Mouse (Mus musculus): ENCODE data around the gene Slc15a5. TPM values are rescaled to one million over a fixed set of nuclear protein-coding genes. Genes with fewer than 3 reads are reported as not detected.

Slc15a5 gene
- polyA plus RNA-seq, 1 experiment = not detected

GRCm38 (mm10) chr6:138080778-138081549, 1.2 kb upstream of the Slc15a5 start:
- Histone ChIP-seq H3K4me1 (ENCODE audit: control insufficient read depth, insufficient read depth, low read length) (no peaks in the 10 kb centered on the region), H3K4me3 (ENCODE audit: insufficient read depth, low read length) (no peak overlapping the region), H3K27ac (ENCODE audit: insufficient read depth, low read length) (no peak overlapping the region)
- TF ChIP-seq POLR2A (IDR thresholded peaks at IDR 0.05; ENCODE audit: low read depth, low read length) (no peak), CTCF (IDR thresholded peaks at IDR 0.05; ENCODE audit: borderline replicate concordance, insufficient read depth, low read length) (no peak)

- H3K4me1 ChIP-seq (ENCODE audit: control insufficient read depth, insufficient read depth, low read length) = no peaks in the 10 kb centered on the region
- no peak for TF ChIP-seq POLR2A (IDR thresholded peaks at IDR 0.05; ENCODE audit: low read depth, low read length)
- no peak for TF ChIP-seq CTCF (IDR thresholded peaks at IDR 0.05; ENCODE audit: borderline replicate concordance, insufficient read depth, low read length)
Observed at GRCm38 (mm10) chr6:138077681-138078439, 1.9 kb downstream of the Slc15a5 start.

GRCm38 (mm10) chr6:138075723-138076122, 4.0 kb downstream of the Slc15a5 start:
- no peak for TF ChIP-seq CTCF (IDR thresholded peaks at IDR 0.05; ENCODE audit: borderline replicate concordance, insufficient read depth, low read length)
- TF ChIP-seq POLR2A (IDR thresholded peaks at IDR 0.05; ENCODE audit: low read depth, low read length) = no peak
- Histone ChIP-seq H3K4me1 (ENCODE audit: control insufficient read depth, insufficient read depth, low read length) (no peaks in the 10 kb centered on the region), H3K4me3 (ENCODE audit: insufficient read depth, low read length) (no peak overlapping the region), H3K27ac (ENCODE audit: insufficient read depth, low read length) (no peak overlapping the region)

More at GRCm38 (mm10) chr6:138077681-138078439, 1.9 kb downstream of the Slc15a5 start:
- no peak overlapping the region for H3K4me3 ChIP-seq (ENCODE audit: insufficient read depth, low read length)
- H3K27ac ChIP-seq (ENCODE audit: insufficient read depth, low read length) = no peak overlapping the region

GRCm38 (mm10) chr6:138073540-138073939, 6.2 kb downstream of the Slc15a5 start:
- H3K4me1 ChIP-seq (ENCODE audit: control insufficient read depth, insufficient read depth, low read length) = no peaks in the 10 kb centered on the region
- no peak overlapping the region for H3K4me3 ChIP-seq (ENCODE audit: insufficient read depth, low read length)
- no peak overlapping the region for H3K27ac ChIP-seq (ENCODE audit: insufficient read depth, low read length)
- TF ChIP-seq CTCF (IDR thresholded peaks at IDR 0.05; ENCODE audit: borderline replicate concordance, insufficient read depth, low read length) (no peak), POLR2A (IDR thresholded peaks at IDR 0.05; ENCODE audit: low read depth, low read length) (no peak)

GRCm38 (mm10) chr6:138072963-138073339, 6.8 kb downstream of the Slc15a5 start:
- Histone ChIP-seq H3K4me1 (ENCODE audit: control insufficient read depth, insufficient read depth, low read length) (no peaks in the 10 kb centered on the region), H3K27ac (ENCODE audit: insufficient read depth, low read length) (no peak overlapping the region), H3K4me3 (ENCODE audit: insufficient read depth, low read length) (no peak overlapping the region)
- no peak for TF ChIP-seq CTCF (IDR thresholded peaks at IDR 0.05; ENCODE audit: borderline replicate concordance, insufficient read depth, low read length)
- TF ChIP-seq POLR2A (IDR thresholded peaks at IDR 0.05; ENCODE audit: low read depth, low read length) = no peak

GRCm38 (mm10) chr6:138072110-138072962, 7.4 kb downstream of the Slc15a5 start:
- no peak overlapping the region for H3K4me3 ChIP-seq (ENCODE audit: insufficient read depth, low read length)
- H3K27ac ChIP-seq (ENCODE audit: insufficient read depth, low read length) = no peak overlapping the region
- H3K4me1 ChIP-seq (ENCODE audit: control insufficient read depth, insufficient read depth, low read length) = no peaks in the 10 kb centered on the region
- TF ChIP-seq CTCF (IDR thresholded peaks at IDR 0.05; ENCODE audit: borderline replicate concordance, insufficient read depth, low read length) (no peak), POLR2A (IDR thresholded peaks at IDR 0.05; ENCODE audit: low read depth, low read length) (no peak)

GRCm38 (mm10) chr6:138071505-138072107, 8.1 kb downstream of the Slc15a5 start:
- Histone ChIP-seq H3K4me3 (ENCODE audit: insufficient read depth, low read length) (no peak overlapping the region), H3K4me1 (ENCODE audit: control insufficient read depth, insufficient read depth, low read length) (no peaks in the 10 kb centered on the region), H3K27ac (ENCODE audit: insufficient read depth, low read length) (no peak overlapping the region)
- TF ChIP-seq POLR2A (IDR thresholded peaks at IDR 0.05; ENCODE audit: low read depth, low read length) = no peak
- no peak for TF ChIP-seq CTCF (IDR thresholded peaks at IDR 0.05; ENCODE audit: borderline replicate concordance, insufficient read depth, low read length)

- no peaks in the 10 kb centered on the region for H3K4me1 ChIP-seq (ENCODE audit: control insufficient read depth, insufficient read depth, low read length)
- TF ChIP-seq CTCF (IDR thresholded peaks at IDR 0.05; ENCODE audit: borderline replicate concordance, insufficient read depth, low read length) (no peak), POLR2A (IDR thresholded peaks at IDR 0.05; ENCODE audit: low read depth, low read length) (no peak)
- H3K27ac ChIP-seq (ENCODE audit: insufficient read depth, low read length) = no peak overlapping the region
- H3K4me3 ChIP-seq (ENCODE audit: insufficient read depth, low read length) = no peak overlapping the region
Observed at GRCm38 (mm10) chr6:138070720-138071504, 8.8 kb downstream of the Slc15a5 start.
